ENCODE assay signal across 9 mouse cellular contexts in the genomic region with DNA sequence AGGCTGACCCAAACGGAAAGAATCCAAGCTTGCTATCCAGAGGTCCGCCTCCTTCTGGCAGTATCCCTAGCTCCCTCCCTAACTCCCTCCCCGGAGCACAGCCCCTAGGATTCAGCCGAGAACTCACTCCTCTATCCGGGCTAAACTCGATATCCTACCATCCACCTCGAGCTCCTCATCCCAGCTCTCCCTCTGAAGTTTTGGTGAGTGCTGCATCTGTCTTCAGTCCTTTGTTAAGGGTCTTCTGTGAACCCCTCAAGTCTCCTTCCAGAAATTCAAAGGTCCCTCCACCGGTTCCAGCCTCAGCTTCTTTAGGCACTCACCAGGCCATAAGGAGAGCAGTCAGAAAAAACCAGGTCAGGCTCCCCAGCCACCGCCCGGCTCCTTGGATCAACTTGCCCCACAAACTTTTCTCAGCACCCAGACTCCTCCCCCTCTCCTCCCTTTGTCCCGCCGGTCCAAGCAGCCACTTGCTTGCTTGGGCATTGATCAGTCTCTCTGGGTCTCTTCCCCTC. TPM values are rescaled to one million over a fixed set of nuclear protein-coding genes. Genes with fewer than 3 reads are reported as not detected.
DNase-seq lines count a peak whose midpoint lies in the region; ATAC-seq and TF ChIP-seq lines count a peak whose summit lies in the region.
"Had no signal": no experiment of that assay in that cellular context is flagged by ENCODE, and none has a peak within 500 bp of the region (broad histone marks: within the 10 kb centered on the region; RNA-seq: fewer than 3 reads in every experiment).

A gene (minus strand): TSS at position 432 of the 515 bp plus-strand sequence.

- ATAC-seq in lung, embryonic 15.5 days (ENCODE audit: borderline replicate concordance, extremely low read depth, low FRiP score, low TSS enrichment): peak; percentile 33; the same call in 1 of the 2 replicates
- 0 out of 2 replicates have a peak, but pooled peaks have one; percentile 24 for ATAC-seq in forebrain, embryonic 15.5 days (replicated peaks)
- ATAC-seq in intestine, embryonic 14.5 days (replicated peaks; ENCODE audit: low FRiP score, low TSS enrichment, low read depth): no peak

- no peak for TF ChIP-seq CTCF in small intestine, adult 2 months (IDR thresholded peaks at IDR 0.05; ENCODE audit: extremely low read depth, insufficient read length, insufficient replicate concordance, low read depth, low read length)

- TF ChIP-seq POLR2A in small intestine, adult 2 months (IDR thresholded peaks at IDR 0.05; ENCODE audit: low read depth, low read length): no peak

- intact Hi-C loops in left cerebral cortex, postnatal 36 days (cut with DNase I): no loop called here

- H3K9me3 ChIP-seq in lung, embryonic 15.5 days: no peaks in the 10 kb centered on the region
- H3K9me3 ChIP-seq in forebrain, embryonic 15.5 days: no peaks in the 10 kb centered on the region
- no peaks in the 10 kb centered on the region for H3K9me3 ChIP-seq in intestine, embryonic 14.5 days (ENCODE audit: control insufficient read depth, low read length)

- no peaks in the 10 kb centered on the region for H3K36me3 ChIP-seq in lung, embryonic 15.5 days
- peaks cover 5% of the 10 kb centered on the region for H3K36me3 ChIP-seq in forebrain, embryonic 15.5 days
- peaks cover 11% of the 10 kb centered on the region for H3K36me3 ChIP-seq in intestine, embryonic 14.5 days (ENCODE audit: control insufficient read depth, insufficient read depth, low read length)
- no peaks in the 10 kb centered on the region for H3K36me3 ChIP-seq in small intestine, adult 2 months (ENCODE audit: control insufficient read depth, insufficient read depth, low read length)

- peaks cover 11% of the 10 kb centered on the region for H3K27me3 ChIP-seq in lung, embryonic 15.5 days
- H3K27me3 ChIP-seq in forebrain, embryonic 15.5 days: no peaks in the 10 kb centered on the region
- H3K27me3 ChIP-seq in intestine, embryonic 14.5 days (replicated peaks; ENCODE audit: control insufficient read depth, insufficient read depth, low read length): no peaks in the 10 kb centered on the region
- H3K27me3 ChIP-seq in small intestine, adult 2 months (ENCODE audit: control insufficient read depth, insufficient read depth, low read length): no peaks in the 10 kb centered on the region

- 5% methylated on average over 12 of the region's 12 CpGs for WGBS in lung, embryonic 15.5 days
- WGBS in forebrain, embryonic 15.5 days: under 1% methylated on average over 12 of the region's 12 CpGs
- WGBS in intestine, embryonic 14.5 days: 4% methylated on average over 12 of the region's 12 CpGs
- 5% methylated on average over 12 of the region's 12 CpGs for WGBS in small intestine, adult 2 months

- peak within 1 kb of the TSS; percentile 47 for H3K4me2 ChIP-seq in lung, embryonic 15.5 days
- no peak within 1 kb of the TSS; the same call in 1 of the 2 replicates for H3K4me2 ChIP-seq in forebrain, embryonic 15.5 days (replicated peaks)
- H3K4me2 ChIP-seq in intestine, embryonic 14.5 days (ENCODE audit: low read length): peak within 1 kb of the TSS; percentile 45

- H3K4me3 ChIP-seq in lung, embryonic 15.5 days: peak within 1 kb of the TSS; percentile 24
- H3K4me3 ChIP-seq in forebrain, embryonic 15.5 days: no peak within 1 kb of the TSS
- peak within 1 kb of the TSS; percentile 7; the same call in 1 of the 2 replicates for H3K4me3 ChIP-seq in intestine, embryonic 14.5 days (ENCODE audit: low read depth, low read length)
- H3K4me3 ChIP-seq in small intestine, adult 2 months (ENCODE audit: low read depth, low read length): peak within 1 kb of the TSS; percentile 30; the same call in 1 of the 2 replicates

- no peak for DNase-seq in lung, postnatal 25 days (ENCODE audit: low spot score)
- peak; percentile 64 for DNase-seq in intestine, embryonic 14.5 days (ENCODE audit: low spot score)
- no peak for DNase-seq in frontal cortex, adult 2 months (ENCODE audit: extremely low spot score in 1 of 2, low spot score in 1 of 2)
- no peak for DNase-seq in right cerebral cortex, postnatal 25 days
- DNase-seq in left cerebral cortex, postnatal 36 days (ENCODE audit: low spot score in 2 of 2): no peak

- H3K9ac ChIP-seq in lung, embryonic 15.5 days: 0 out of 2 replicates have a peak within 1 kb of the TSS, but pooled peaks have one; percentile 14
- peak within 1 kb of the TSS; percentile 0; the same call in 1 of the 2 replicates for H3K9ac ChIP-seq in forebrain, embryonic 15.5 days (replicated peaks)
- H3K9ac ChIP-seq in intestine, embryonic 14.5 days (ENCODE audit: low read length): peak within 1 kb of the TSS; percentile 42

- H3K27ac ChIP-seq in lung, embryonic 15.5 days: peak within 1 kb of the TSS; percentile 16; the same call in 1 of the 2 replicates
- H3K27ac ChIP-seq in forebrain, embryonic 15.5 days (replicated peaks): no peak within 1 kb of the TSS
- H3K27ac ChIP-seq in intestine, embryonic 14.5 days (ENCODE audit: low read depth): peak within 1 kb of the TSS; percentile 11; the same call in 1 of the 2 replicates
- 0 out of 2 replicates have a peak within 1 kb of the TSS, but pooled peaks have one; percentile 58 for H3K27ac ChIP-seq in small intestine, adult 2 months (ENCODE audit: insufficient read depth, low read depth, low read length)
- H3K27ac ChIP-seq: macrophage had no signal

- H3K4me1 ChIP-seq in lung, embryonic 15.5 days: peaks cover 17% of the 10 kb centered on the region
- H3K4me1 ChIP-seq in forebrain, embryonic 15.5 days: peaks cover 46% of the 10 kb centered on the region
- peaks cover 27% of the 10 kb centered on the region for H3K4me1 ChIP-seq in intestine, embryonic 14.5 days (replicated peaks; ENCODE audit: control insufficient read depth, insufficient read depth, low read length)
- no peaks in the 10 kb centered on the region; the same call in 1 of the 2 replicates for H3K4me1 ChIP-seq in small intestine, adult 2 months (ENCODE audit: control insufficient read depth, insufficient read depth, insufficient read length, low read length)

RNA-seq across cellular contexts. Expression of the gene that starts here (rescaled TPM):
- polyA plus RNA-seq in lung, embryonic 15.5 days (2015; fragmentation: Nextera tagmentation; extraction: Ambion mirVana): 1.1 and 2.0 TPM in 2 replicates
- 1.6 and 2.1 TPM in 2 replicates for polyA plus RNA-seq in forebrain, embryonic 15.5 days (2015; fragmentation: Nextera tagmentation; extraction: Ambion mirVana)
- 1.5 and 1.8 TPM in 2 replicates for polyA plus RNA-seq in intestine, embryonic 14.5 days (2014; fragmentation: Nextera tagmentation; extraction: Ambion mirVana)
- 0.15 and 0.28 TPM in 2 replicates for polyA plus RNA-seq in small intestine, adult 2 months (2012; rRNA removed)
- polyA plus RNA-seq in frontal cortex, adult 2 months (2012; rRNA removed): 3.4 and 4.1 TPM in 2 replicates
- 1 to 10 TPM; 2.3 to 3.2 TPM for total RNA-seq in left cerebral cortex, postnatal 36 days (2021)
- polyA plus RNA-seq: macrophage had no signal
